Mouse (Mus musculus): Measurements from ENCODE around the gene C5ar2. TPM values are rescaled to one million over a fixed set of nuclear protein-coding genes. Genes with fewer than 3 reads are reported as not detected.

The C5ar2 gene
- total RNA-seq, 1 experiment, result 0.13 TPM

DNA sequence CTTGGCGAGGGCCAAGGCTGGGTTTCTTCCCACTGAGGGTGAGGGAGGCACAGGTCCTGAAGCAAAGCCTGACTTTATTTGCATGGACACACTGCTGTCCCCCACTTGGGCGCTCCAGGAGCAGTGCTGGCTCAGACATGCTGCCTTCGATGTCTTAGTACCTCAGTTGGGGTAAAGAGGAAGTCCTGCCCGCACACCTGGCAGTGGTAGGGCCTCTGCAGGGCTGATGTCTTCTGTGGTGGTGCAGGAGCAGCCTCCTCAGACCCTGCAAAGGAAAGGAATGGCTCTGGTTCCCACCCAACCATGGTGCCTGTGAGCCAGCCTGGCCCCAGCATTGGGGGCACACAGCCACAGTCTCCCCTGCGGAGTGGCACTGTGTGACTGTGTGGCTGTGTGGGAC lies 46.8 kb downstream of the C5ar2 start:
- Histone ChIP-seq H3K9ac (ENCODE audit: insufficient read depth, low read depth, low read length, poor library complexity, severe bottlenecking) (no peak overlapping the region), H3K9me3 (ENCODE audit: control insufficient read depth, insufficient read depth, low read depth, low read length) (no peaks in the 10 kb centered on the region), H3K36me3 (ENCODE audit: control insufficient read depth, insufficient read depth, low read length, poor library complexity, severe bottlenecking) (peaks cover 4% of the 10 kb centered on the region; the same call in 1 of the 2 replicates), H3K27ac (ENCODE audit: insufficient read depth, low read depth, low read length, poor library complexity, severe bottlenecking) (no peak overlapping the region), H3K4me1 (ENCODE audit: control insufficient read depth in 2 of 2, insufficient read depth in 2 of 2, low read length in 2 of 2, poor library complexity in 1 of 2) (peaks cover 0 to 10% of the 10 kb centered on the region in 2 experiments; a peak in 2 of 4 replicates), H3K4me3 (ENCODE audit: insufficient read depth in 1 of 2, low read depth in 1 of 2, low read length in 2 of 2, poor library complexity in 1 of 2, severe bottlenecking in 1 of 2) (no peak overlapping the region)
- no peak for DNase-seq (ENCODE audit: low read depth, low spot score)
- in situ Hi-C loops (cut with MboI; ENCODE audit: low sequenced_read_pairs in 2 of 2, unreplicated experiment in 2 of 2), result no loop called here
- no peak for TF ChIP-seq CHD2 (IDR thresholded peaks at IDR 0.05; ENCODE audit: low read depth, low read length)
- TF ChIP-seq ZNF384 (IDR thresholded peaks at IDR 0.05; ENCODE audit: low read depth, low read length), result no peak

DNA sequence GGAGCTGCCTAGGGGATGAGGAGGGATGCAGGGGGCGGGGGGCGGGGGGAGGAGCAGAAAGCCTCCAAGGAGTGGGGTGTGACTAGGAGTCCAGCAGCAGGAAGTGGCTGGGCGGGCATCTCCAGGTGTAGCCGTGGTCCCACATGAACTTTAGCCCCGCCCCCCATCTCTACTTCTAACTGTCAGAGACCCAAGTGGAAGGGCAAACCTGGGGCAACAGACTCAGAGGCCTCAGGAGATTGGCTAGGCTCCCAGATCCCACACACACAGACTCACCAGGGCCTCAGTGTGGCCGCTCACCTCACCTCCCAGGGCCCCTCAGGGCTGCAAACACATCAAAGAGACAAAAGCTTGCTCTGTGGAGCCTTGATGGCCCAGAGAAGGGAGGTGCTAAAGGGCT lies 47.3 kb downstream of the C5ar2 start:
- H3K9me3 ChIP-seq (ENCODE audit: control insufficient read depth, insufficient read depth, low read depth, low read length), result no peaks in the 10 kb centered on the region
- no peak for TF ChIP-seq ZC3H11A (IDR thresholded peaks at IDR 0.05; ENCODE audit: borderline replicate concordance, low read depth, low read length)
- TF ChIP-seq CHD2 (IDR thresholded peaks at IDR 0.05; ENCODE audit: low read depth, low read length), result no peak
- TF ChIP-seq HCFC1 (IDR thresholded peaks at IDR 0.05; ENCODE audit: borderline replicate concordance, insufficient read depth, low read length), result no peak
- no peak for TF ChIP-seq MAFK (IDR thresholded peaks at IDR 0.05; ENCODE audit: insufficient read depth, low read depth, low read length)
- no peak for TF ChIP-seq ZNF384 (IDR thresholded peaks at IDR 0.05; ENCODE audit: low read depth, low read length)
- no peak overlapping the region for H3K4me3 ChIP-seq (ENCODE audit: insufficient read depth in 1 of 2, low read depth in 1 of 2, low read length in 2 of 2, poor library complexity in 1 of 2, severe bottlenecking in 1 of 2)
- no peak for DNase-seq (ENCODE audit: low read depth, low spot score)
- H3K9ac ChIP-seq (ENCODE audit: insufficient read depth, low read depth, low read length, poor library complexity, severe bottlenecking), result no peak overlapping the region
- peaks cover 4% of the 10 kb centered on the region; the same call in 1 of the 2 replicates for H3K36me3 ChIP-seq (ENCODE audit: control insufficient read depth, insufficient read depth, low read length, poor library complexity, severe bottlenecking)
- in situ Hi-C loops (cut with MboI; ENCODE audit: low sequenced_read_pairs in 2 of 2, unreplicated experiment in 2 of 2), result no loop called here
- peaks cover 0 to 11% of the 10 kb centered on the region in 2 experiments; a peak in 2 of 4 replicates for H3K4me1 ChIP-seq (ENCODE audit: control insufficient read depth in 2 of 2, insufficient read depth in 2 of 2, low read length in 2 of 2, poor library complexity in 1 of 2)
- no peak overlapping the region for H3K27ac ChIP-seq (ENCODE audit: insufficient read depth, low read depth, low read length, poor library complexity, severe bottlenecking)

DNA sequence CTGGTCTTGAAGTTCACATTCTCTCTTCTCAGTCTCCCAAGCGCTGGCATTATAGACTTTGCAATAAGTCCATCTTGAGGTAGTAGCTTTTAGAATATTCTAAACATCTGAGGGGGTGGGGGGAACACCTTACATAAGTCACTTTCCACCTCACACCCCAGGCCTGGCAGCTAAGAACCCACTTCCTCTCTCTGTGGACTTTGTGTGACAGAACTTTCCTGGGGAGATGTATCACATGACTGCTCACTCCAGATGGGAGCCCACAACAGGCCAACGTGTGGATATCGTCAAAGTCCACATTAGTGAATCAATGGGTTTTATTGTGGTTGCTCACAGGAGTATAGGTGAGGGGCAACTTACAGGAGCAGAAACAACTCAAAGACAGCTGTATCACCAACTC lies 50.3 kb downstream of the C5ar2 start:
- Histone ChIP-seq H3K36me3 (ENCODE audit: control insufficient read depth, insufficient read depth, low read length, poor library complexity, severe bottlenecking) (peaks cover 4% of the 10 kb centered on the region; the same call in 1 of the 2 replicates), H3K4me3 (ENCODE audit: insufficient read depth in 1 of 2, low read depth in 1 of 2, low read length in 2 of 2, poor library complexity in 1 of 2, severe bottlenecking in 1 of 2) (no peak overlapping the region), H3K9ac (ENCODE audit: insufficient read depth, low read depth, low read length, poor library complexity, severe bottlenecking) (no peak overlapping the region), H3K4me1 (ENCODE audit: control insufficient read depth in 2 of 2, insufficient read depth in 2 of 2, low read length in 2 of 2, poor library complexity in 1 of 2) (peaks cover 0 to 8% of the 10 kb centered on the region in 2 experiments; a peak in 2 of 4 replicates), H3K27ac (ENCODE audit: insufficient read depth, low read depth, low read length, poor library complexity, severe bottlenecking) (no peak overlapping the region), H3K9me3 (ENCODE audit: control insufficient read depth, insufficient read depth, low read depth, low read length) (no peaks in the 10 kb centered on the region)
- DNase-seq (ENCODE audit: low read depth, low spot score), result no peak
- TF ChIP-seq ZNF384 (IDR thresholded peaks at IDR 0.05; ENCODE audit: low read depth, low read length), result no peak
- TF ChIP-seq CHD2 (IDR thresholded peaks at IDR 0.05; ENCODE audit: low read depth, low read length), result no peak
- no peak for TF ChIP-seq MAFK (IDR thresholded peaks at IDR 0.05; ENCODE audit: insufficient read depth, low read depth, low read length)
- TF ChIP-seq ZC3H11A (IDR thresholded peaks at IDR 0.05; ENCODE audit: borderline replicate concordance, low read depth, low read length), result no peak
- TF ChIP-seq HCFC1 (IDR thresholded peaks at IDR 0.05; ENCODE audit: borderline replicate concordance, insufficient read depth, low read length), result no peak
- in situ Hi-C loops (cut with MboI; ENCODE audit: low sequenced_read_pairs in 2 of 2, unreplicated experiment in 2 of 2), result no loop called here

DNA sequence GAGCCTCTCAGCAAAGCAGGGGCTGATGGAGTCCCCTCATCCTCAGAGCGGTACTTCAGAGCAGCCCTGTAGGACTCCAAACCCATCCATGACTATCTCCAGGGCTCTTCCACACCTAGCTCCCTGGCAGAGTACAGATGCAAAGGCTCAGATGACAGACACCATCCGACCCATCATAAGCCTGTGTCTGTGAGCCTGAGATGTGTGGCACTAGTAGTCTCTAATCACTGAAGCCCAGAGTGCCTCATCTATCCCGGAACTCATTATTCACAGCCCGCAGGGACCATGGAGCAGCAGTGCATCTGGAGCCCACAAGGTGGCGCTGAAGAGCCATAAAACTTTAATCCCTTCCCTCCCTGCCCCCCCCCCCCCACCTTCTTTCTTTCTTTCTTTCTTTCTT lies 51.6 kb downstream of the C5ar2 start:
- H3K36me3 ChIP-seq (ENCODE audit: control insufficient read depth, insufficient read depth, low read length, poor library complexity, severe bottlenecking), result peaks cover 3% of the 10 kb centered on the region; the same call in 1 of the 2 replicates
- in situ Hi-C loops (cut with MboI; ENCODE audit: low sequenced_read_pairs in 2 of 2, unreplicated experiment in 2 of 2), result no loop called here
- no peaks in the 10 kb centered on the region for H3K9me3 ChIP-seq (ENCODE audit: control insufficient read depth, insufficient read depth, low read depth, low read length)
- H3K4me1 ChIP-seq (ENCODE audit: control insufficient read depth in 2 of 2, insufficient read depth in 2 of 2, low read length in 2 of 2, poor library complexity in 1 of 2), result peaks cover 0 to 7% of the 10 kb centered on the region in 2 experiments; a peak in 2 of 4 replicates
- H3K27ac ChIP-seq (ENCODE audit: insufficient read depth, low read depth, low read length, poor library complexity, severe bottlenecking), result no peak overlapping the region
- peak; percentile 61 for DNase-seq (ENCODE audit: low read depth, low spot score)
- TF ChIP-seq MAFK (IDR thresholded peaks at IDR 0.05; ENCODE audit: insufficient read depth, low read depth, low read length) (no peak), ZNF384 (IDR thresholded peaks at IDR 0.05; ENCODE audit: low read depth, low read length) (no peak), HCFC1 (IDR thresholded peaks at IDR 0.05; ENCODE audit: borderline replicate concordance, insufficient read depth, low read length) (no peak), CHD2 (IDR thresholded peaks at IDR 0.05; ENCODE audit: low read depth, low read length) (no peak), ZC3H11A (IDR thresholded peaks at IDR 0.05; ENCODE audit: borderline replicate concordance, low read depth, low read length) (no peak)
- no peak overlapping the region for H3K4me3 ChIP-seq (ENCODE audit: insufficient read depth in 1 of 2, low read depth in 1 of 2, low read length in 2 of 2, poor library complexity in 1 of 2, severe bottlenecking in 1 of 2)
- no peak overlapping the region; the same call in 1 of the 2 replicates for H3K9ac ChIP-seq (ENCODE audit: insufficient read depth, low read depth, low read length, poor library complexity, severe bottlenecking)

DNA sequence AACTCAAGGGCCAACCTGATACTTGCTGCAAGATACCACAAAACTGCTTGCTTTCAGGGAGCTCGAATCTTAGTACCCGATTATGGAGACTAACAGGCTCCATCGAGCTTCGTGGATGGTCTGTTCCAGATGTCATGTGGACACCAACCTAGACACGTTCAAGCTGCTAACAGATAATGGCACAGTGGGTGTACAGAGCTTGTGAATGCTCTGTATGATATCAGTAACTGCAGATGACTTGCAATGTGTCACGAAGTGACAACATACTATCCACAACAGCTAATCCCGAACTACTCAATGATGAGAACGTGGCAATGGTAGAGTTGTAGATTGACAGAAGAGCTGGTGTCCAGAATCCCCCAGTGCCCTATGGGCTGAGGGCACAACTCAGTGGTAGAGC lies 56.5 kb downstream of the C5ar2 start:
- H3K27ac ChIP-seq (ENCODE audit: insufficient read depth, low read depth, low read length, poor library complexity, severe bottlenecking), result no peak overlapping the region; the same call in 1 of the 2 replicates
- no peak overlapping the region for H3K4me3 ChIP-seq (ENCODE audit: insufficient read depth in 1 of 2, low read depth in 1 of 2, low read length in 2 of 2, poor library complexity in 1 of 2, severe bottlenecking in 1 of 2)
- TF ChIP-seq ZC3H11A (IDR thresholded peaks at IDR 0.05; ENCODE audit: borderline replicate concordance, low read depth, low read length) (no peak), MAFK (IDR thresholded peaks at IDR 0.05; ENCODE audit: insufficient read depth, low read depth, low read length) (no peak), CHD2 (IDR thresholded peaks at IDR 0.05; ENCODE audit: low read depth, low read length) (no peak), ZNF384 (IDR thresholded peaks at IDR 0.05; ENCODE audit: low read depth, low read length) (no peak), HCFC1 (IDR thresholded peaks at IDR 0.05; ENCODE audit: borderline replicate concordance, insufficient read depth, low read length) (no peak)
- no peaks in the 10 kb centered on the region for H3K9me3 ChIP-seq (ENCODE audit: control insufficient read depth, insufficient read depth, low read depth, low read length)
- DNase-seq (ENCODE audit: low read depth, low spot score), result no peak
- in situ Hi-C loops (cut with MboI; ENCODE audit: low sequenced_read_pairs in 2 of 2, unreplicated experiment in 2 of 2), result no loop called here
- H3K36me3 ChIP-seq (ENCODE audit: control insufficient read depth, insufficient read depth, low read length, poor library complexity, severe bottlenecking), result no peaks in the 10 kb centered on the region
- peaks cover 0 to 3% of the 10 kb centered on the region in 2 experiments; a peak in 2 of 4 replicates for H3K4me1 ChIP-seq (ENCODE audit: control insufficient read depth in 2 of 2, insufficient read depth in 2 of 2, low read length in 2 of 2, poor library complexity in 1 of 2)
- H3K9ac ChIP-seq (ENCODE audit: insufficient read depth, low read depth, low read length, poor library complexity, severe bottlenecking), result no peak overlapping the region

Other genes with a start within 250 kb of the C5ar2 start
- gene Bicra, start 196.2 kb downstream of the C5ar2 start, total RNA-seq (2012; rRNA removed), result 3.5 and 3.6 TPM in 2 replicates
- 0.36 and 0.53 TPM in 2 replicates for gene Zfp541, start 182.3 kb downstream of the C5ar2 start, total RNA-seq (2012; rRNA removed)
- gene Napa, start 145.7 kb downstream of the C5ar2 start, total RNA-seq (2012; rRNA removed), result 99.5 and 103 TPM in 2 replicates
- gene Kptn, start 124.3 kb downstream of the C5ar2 start, total RNA-seq (2012; rRNA removed), result 15.4 and 20.0 TPM in 2 replicates
- gene Slc8a2, start 114.3 kb downstream of the C5ar2 start, total RNA-seq (2012; rRNA removed), result 3.1 and 7.8 TPM in 2 replicates
- gene Meis3, start 69.1 kb downstream of the C5ar2 start, total RNA-seq (2012; rRNA removed), result 2.6 and 3.8 TPM in 2 replicates
- gene Dhx34, start 22.1 kb downstream of the C5ar2 start, total RNA-seq (2012; rRNA removed), result 8.6 and 11.0 TPM in 2 replicates
- not detected in 2 replicates for gene C5ar1, start 15.4 kb upstream of the C5ar2 start, total RNA-seq (2012; rRNA removed)
- 2.1 TPM in 2 replicates for gene Inafm1, start 29.5 kb upstream of the C5ar2 start, total RNA-seq (2012; rRNA removed)
- 53.9 and 70.3 TPM in 2 replicates for gene Ccdc9, start 42.6 kb upstream of the C5ar2 start, total RNA-seq (2012; rRNA removed)
- gene Bbc3, start 64.2 kb upstream of the C5ar2 start, total RNA-seq (2012; rRNA removed), result 21.9 and 34.9 TPM in 2 replicates
- gene Sae1, start 143.7 kb upstream of the C5ar2 start, total RNA-seq (2012; rRNA removed), result 163 and 213 TPM in 2 replicates
- gene Zc3h4, start 156.8 kb upstream of the C5ar2 start, total RNA-seq (2012; rRNA removed), result 43.7 and 43.9 TPM in 2 replicates
- gene Tmem160, start 208.6 kb upstream of the C5ar2 start, total RNA-seq (2012; rRNA removed), result 82.7 and 117 TPM in 2 replicates
- gene Npas1, start 233.6 kb upstream of the C5ar2 start, total RNA-seq (2012; rRNA removed), result 0.22 and 0.48 TPM in 2 replicates